Mouse (Mus musculus): ENCODE measurements around the gene Narfl.

Narfl gene

DNA sequence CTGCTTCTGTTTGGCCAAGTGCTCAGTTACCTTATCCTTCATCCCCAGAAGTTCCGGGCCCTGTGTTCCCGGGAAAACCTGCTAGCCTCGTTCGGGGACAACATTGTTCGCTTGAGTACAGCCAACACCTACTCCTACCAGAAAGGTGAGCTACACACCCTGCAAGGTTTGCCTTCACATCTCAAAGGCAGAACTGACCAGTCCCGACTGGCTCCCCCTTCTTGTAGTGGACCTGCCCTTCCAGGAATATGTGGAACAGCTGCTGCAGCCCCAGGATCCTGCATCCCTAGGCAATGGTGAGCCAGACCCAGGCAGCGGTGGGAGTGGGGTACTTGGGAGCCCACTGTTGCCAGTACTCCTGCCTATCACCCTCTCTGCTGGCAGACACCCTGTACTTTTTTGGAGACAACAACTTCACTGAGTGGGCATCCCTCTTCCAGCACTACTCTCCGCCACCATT, 56.0 kb downstream of the Narfl start:
- no peak for DNase-seq (ENCODE audit: low read depth, low spot score)

DNA sequence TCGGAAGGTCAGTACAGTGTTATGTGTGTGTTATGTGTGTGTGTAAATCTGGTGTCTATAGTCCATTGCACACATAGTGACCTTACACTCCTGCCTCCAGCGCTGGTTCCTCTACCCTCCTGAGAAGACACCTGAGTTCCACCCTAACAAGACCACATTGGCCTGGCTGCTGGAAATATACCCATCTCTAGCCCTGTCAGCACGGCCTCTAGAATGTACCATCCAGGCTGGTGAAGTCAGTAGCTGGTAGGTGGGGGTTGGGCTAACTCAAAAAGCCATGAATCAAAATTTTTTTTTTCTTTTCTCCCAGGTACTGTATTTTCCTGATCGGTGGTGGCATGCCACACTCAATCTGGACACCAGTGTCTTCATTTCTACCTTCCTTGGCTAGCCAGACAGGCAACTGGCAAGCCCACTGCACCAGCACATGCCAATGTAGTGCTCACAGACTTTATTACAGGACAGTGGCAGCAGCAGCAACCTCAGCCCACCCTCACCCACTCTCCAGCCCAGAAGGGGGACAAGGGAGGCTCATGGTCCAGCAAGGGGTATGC, 56.7 kb downstream of the Narfl start:
- no peak for DNase-seq (ENCODE audit: low read depth, low spot score)

DNA sequence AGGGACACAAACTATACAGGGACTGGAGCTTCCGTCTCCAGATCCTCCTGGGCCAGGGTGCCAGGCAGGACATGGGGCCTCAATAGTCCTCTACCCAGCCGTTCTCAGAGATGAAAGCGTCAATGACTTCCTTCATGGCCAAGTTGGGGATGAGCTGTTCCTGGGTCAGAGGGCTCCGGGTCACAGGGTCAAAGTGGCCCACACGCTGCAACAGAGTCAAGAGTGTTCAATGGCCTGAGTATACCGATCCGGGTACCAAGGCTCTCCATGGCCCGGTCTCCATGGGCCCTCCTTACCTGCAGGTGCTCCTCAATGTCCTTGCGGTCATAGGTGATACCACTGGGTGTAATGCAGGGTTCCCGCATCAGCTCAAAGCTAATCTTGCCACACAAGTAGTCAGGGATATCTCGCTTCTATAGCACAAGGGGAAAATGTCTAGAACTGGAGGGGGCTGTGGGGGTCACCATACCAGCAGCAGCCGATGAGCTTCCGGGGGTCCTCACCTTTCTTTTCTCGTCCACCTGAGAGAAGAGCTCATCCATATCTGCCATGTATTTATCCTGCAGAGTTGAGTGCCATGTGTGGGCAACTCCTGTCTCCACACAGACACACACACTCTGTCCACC, 57.3 kb downstream of the Narfl start:
- DNase-seq (ENCODE audit: low read depth, low spot score) = no peak

DNA sequence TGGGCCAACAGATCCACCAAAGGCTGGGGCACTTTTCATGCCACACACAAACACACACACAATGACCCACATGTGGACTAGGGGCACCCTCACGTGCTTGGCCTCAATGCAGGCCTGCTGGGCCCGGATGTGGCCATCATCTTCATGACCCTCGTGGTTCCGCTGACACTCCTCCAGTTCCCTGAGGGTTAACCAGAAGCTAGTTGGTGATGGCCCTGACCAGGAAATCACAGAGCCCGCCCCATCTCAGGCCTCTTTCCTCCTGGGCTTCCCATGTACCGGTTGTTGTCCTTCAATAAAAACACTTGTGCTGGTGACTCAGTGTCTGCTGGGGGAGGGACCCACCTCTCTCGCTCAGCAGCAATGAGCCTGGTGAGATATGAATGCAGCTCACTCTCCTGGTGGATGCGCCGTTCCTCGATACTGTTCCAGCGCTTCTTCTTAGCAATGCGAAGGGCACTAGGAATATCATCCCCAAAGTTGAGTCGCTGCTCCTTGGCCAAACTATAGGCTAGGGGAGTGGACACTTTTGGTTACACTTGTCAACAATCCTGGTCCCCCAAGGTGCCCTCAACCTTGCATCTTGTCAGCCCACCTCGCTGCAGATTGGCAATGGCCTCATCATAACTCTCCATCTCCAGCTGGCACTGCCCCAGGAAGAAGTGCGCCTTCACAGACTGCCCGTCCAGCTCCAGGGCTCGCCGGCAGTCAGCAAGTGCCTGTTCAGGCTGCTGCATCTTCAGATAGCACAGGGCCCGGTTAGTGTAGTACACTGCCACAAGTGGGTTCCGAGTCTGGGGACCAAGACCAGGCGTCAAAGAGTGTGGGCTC, 58.1 kb downstream of the Narfl start:
- no peak for DNase-seq (ENCODE audit: low read depth, low spot score)

DNA sequence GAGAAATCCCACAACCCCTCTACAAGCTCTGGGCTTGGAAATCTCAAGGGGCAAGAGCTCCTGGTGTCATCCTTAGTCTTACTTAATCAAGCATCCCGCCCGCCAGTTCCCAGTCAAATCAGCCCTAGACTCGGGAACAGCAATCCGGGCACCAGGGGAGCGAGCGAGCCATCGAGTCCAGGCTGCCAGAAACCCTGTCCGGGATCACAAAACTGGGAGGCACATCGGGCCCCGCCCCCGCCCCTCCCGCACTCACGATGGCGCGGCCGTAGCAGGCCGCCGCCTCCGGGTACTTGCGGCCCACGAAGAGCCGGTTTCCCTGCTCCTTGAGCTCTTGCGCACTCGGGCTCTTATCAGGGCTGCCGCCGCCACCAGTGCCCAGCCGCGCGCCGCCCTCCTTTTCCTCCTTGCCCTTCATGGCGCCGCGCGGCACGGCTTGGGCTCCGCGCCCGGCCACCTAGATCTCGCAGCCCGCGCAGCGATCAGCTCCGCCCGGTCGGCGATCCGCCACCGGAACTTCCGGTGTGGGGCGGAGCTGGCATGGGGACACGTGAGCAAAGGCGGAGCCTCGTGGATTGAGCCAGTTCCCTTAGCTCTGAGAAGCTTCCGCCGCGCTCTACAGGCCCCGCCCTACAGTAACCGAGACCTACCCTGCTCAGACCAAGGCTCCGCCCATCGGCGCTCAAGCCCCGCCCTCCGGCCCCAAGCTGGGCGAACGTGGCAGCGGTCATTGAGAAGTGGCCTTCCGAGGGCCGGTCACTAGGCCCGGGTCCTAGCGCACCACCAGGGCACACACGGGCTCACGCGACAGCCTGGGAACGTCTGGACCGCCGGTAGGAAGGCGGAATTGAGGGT, 59.1 kb downstream of the Narfl start:
- peak; percentile 99 for DNase-seq (ENCODE audit: low read depth, low spot score)

All from A20 (cell line).